Mouse (Mus musculus): ENCODE data around the gene Creb3l4. TPM values are rescaled to one million over a fixed set of nuclear protein-coding genes. Genes with fewer than 3 reads are reported as not detected.

Gene Creb3l4
- polyA plus RNA-seq, 2 experiments = 0.24 to 0.27 TPM

GRCm38 (mm10) chr3:90250791-90251190, 7.5 kb upstream of the Creb3l4 start:
- H3K9ac ChIP-seq (replicated peaks) = no peak overlapping the region
- ATAC-seq (ENCODE audit: insufficient read depth) (no peak), DNase-seq (ENCODE audit: low read depth in 3 of 3, low spot score in 3 of 3) (no peak)
- no peaks in the 10 kb centered on the region; the same call in 1 of the 2 replicates for H3K36me3 ChIP-seq (replicated peaks; ENCODE audit: control insufficient read depth, insufficient read depth, low read depth)
- no peaks in the 10 kb centered on the region for H3K9me3 ChIP-seq (ENCODE audit: control insufficient read depth, low read length)
- H3K27me3 ChIP-seq (ENCODE audit: control insufficient read depth, insufficient read depth, low read length) = no peaks in the 10 kb centered on the region
- H3K4me3 ChIP-seq (ENCODE audit: insufficient read depth in 1 of 2, low read depth in 2 of 2, low read length in 2 of 2) = no peak overlapping the region
- H3K4me1 ChIP-seq (replicated peaks; ENCODE audit: control insufficient read depth in 2 of 2, insufficient read depth in 2 of 2, low read length in 1 of 2) = peaks cover 9 to 15% of the 10 kb centered on the region in 2 experiments
- no peak overlapping the region for H3K4me2 ChIP-seq (ENCODE audit: low read depth)
- no peak overlapping the region for H3K27ac ChIP-seq
- TF ChIP-seq CTCF (IDR thresholded peaks at IDR 0.05; ENCODE audit: low read depth) (no peak), EP300 (IDR thresholded peaks at IDR 0.05; ENCODE audit: low read depth) (no peak)
- WGBS (ENCODE audit: insufficient replicate concordance) = 78% methylated on average over 6 of the region's 6 CpGs

- Histone ChIP-seq H3K27me3 (ENCODE audit: control insufficient read depth, insufficient read depth, low read length) (no peaks in the 10 kb centered on the region), H3K4me1 (replicated peaks; ENCODE audit: control insufficient read depth in 2 of 2, insufficient read depth in 2 of 2, low read length in 1 of 2) (peaks cover 4 to 9% of the 10 kb centered on the region in 2 experiments), H3K9ac (replicated peaks) (peak overlapping the region; percentile 73), H3K36me3 (replicated peaks; ENCODE audit: control insufficient read depth, insufficient read depth, low read depth) (no peaks in the 10 kb centered on the region; the same call in 1 of the 2 replicates), H3K4me2 (ENCODE audit: low read depth) (peak overlapping the region; percentile 79), H3K9me3 (ENCODE audit: control insufficient read depth, low read length) (no peaks in the 10 kb centered on the region), H3K27ac (no peak overlapping the region), H3K4me3 (ENCODE audit: insufficient read depth in 1 of 2, low read depth in 2 of 2, low read length in 2 of 2) (peak overlapping the region; percentile 69 to 89)
- TF ChIP-seq EP300 (IDR thresholded peaks at IDR 0.05; ENCODE audit: low read depth) (no peak), CTCF (IDR thresholded peaks at IDR 0.05; ENCODE audit: low read depth) (no peak)
- 0% methylated on average over 10 of the region's 10 CpGs for WGBS (ENCODE audit: insufficient replicate concordance)
- ATAC-seq (ENCODE audit: insufficient read depth) (peak; percentile 7; the same call in 1 of the 2 replicates), DNase-seq (ENCODE audit: low read depth in 3 of 3, low spot score in 3 of 3) (no peak)
These were observed 5.4 kb upstream of the Creb3l4 start for GRCm38 (mm10) chr3:90248746-90249100.

- WGBS (ENCODE audit: insufficient replicate concordance) = under 1% methylated on average over 44 of the region's 44 CpGs
- H3K4me2 ChIP-seq (ENCODE audit: low read depth) = peak within 1 kb of the TSS; percentile 79
- no peaks in the 10 kb centered on the region; the same call in 1 of the 2 replicates for H3K36me3 ChIP-seq (replicated peaks; ENCODE audit: control insufficient read depth, insufficient read depth, low read depth)
These were observed 4.8 kb upstream of the Creb3l4 start, which contains the start of gene Slc39a1 for GRCm38 (mm10) chr3:90247960-90248745. Gene Slc39a1, plus strand, starts transcription at chr3:90248172.

GRCm38 (mm10) chr3:90247630-90247959, 4.3 kb upstream of the Creb3l4 start:
- no peaks in the 10 kb centered on the region; the same call in 1 of the 2 replicates for H3K36me3 ChIP-seq (replicated peaks; ENCODE audit: control insufficient read depth, insufficient read depth, low read depth)
- peak overlapping the region; percentile 73 for H3K9ac ChIP-seq (replicated peaks)
- ATAC-seq (ENCODE audit: insufficient read depth) (peak; percentile 46; the same call in 1 of the 2 replicates), DNase-seq (ENCODE audit: low read depth in 3 of 3, low spot score in 3 of 3) (no peak)
- peak overlapping the region; percentile 63 to 69 for H3K4me3 ChIP-seq (ENCODE audit: insufficient read depth in 1 of 2, low read depth in 2 of 2, low read length in 2 of 2)
- 4% methylated on average over 3 of the region's 3 CpGs for WGBS (ENCODE audit: insufficient replicate concordance)
- no peaks in the 10 kb centered on the region for H3K9me3 ChIP-seq (ENCODE audit: control insufficient read depth, low read length)
- peak overlapping the region; percentile 46 for H3K27ac ChIP-seq
- H3K4me2 ChIP-seq (ENCODE audit: low read depth) = peak overlapping the region; percentile 79
- no peaks in the 10 kb centered on the region for H3K27me3 ChIP-seq (ENCODE audit: control insufficient read depth, insufficient read depth, low read length)
- peaks cover 7 to 13% of the 10 kb centered on the region in 2 experiments for H3K4me1 ChIP-seq (replicated peaks; ENCODE audit: control insufficient read depth in 2 of 2, insufficient read depth in 2 of 2, low read length in 1 of 2)
- TF ChIP-seq CTCF (IDR thresholded peaks at IDR 0.05; ENCODE audit: low read depth) (no peak), EP300 (IDR thresholded peaks at IDR 0.05; ENCODE audit: low read depth) (no peak)

More at GRCm38 (mm10) chr3:90247960-90248745, 4.8 kb upstream of the Creb3l4 start, which contains the start of gene Slc39a1:
- Histone ChIP-seq H3K9ac (replicated peaks) (peak within 1 kb of the TSS; percentile 73), H3K4me1 (replicated peaks; ENCODE audit: control insufficient read depth in 2 of 2, insufficient read depth in 2 of 2, low read length in 1 of 2) (peaks cover 4 to 9% of the 10 kb centered on the region in 2 experiments), H3K9me3 (ENCODE audit: control insufficient read depth, low read length) (no peaks in the 10 kb centered on the region), H3K27ac (peak within 1 kb of the TSS; percentile 46), H3K27me3 (ENCODE audit: control insufficient read depth, insufficient read depth, low read length) (no peaks in the 10 kb centered on the region), H3K4me3 (ENCODE audit: insufficient read depth in 1 of 2, low read depth in 2 of 2, low read length in 2 of 2) (peak within 1 kb of the TSS; percentile 69 to 89)
- peak; percentile 90 for ATAC-seq (ENCODE audit: insufficient read depth)
- DNase-seq (ENCODE audit: low read depth in 3 of 3, low spot score in 3 of 3) = peak; percentile 79 to 83 (median 82)
- TF ChIP-seq CTCF (IDR thresholded peaks at IDR 0.05; ENCODE audit: low read depth) (peak; percentile 11; the same call in 1 of the 2 replicates), EP300 (IDR thresholded peaks at IDR 0.05; ENCODE audit: low read depth) (no peak)

GRCm38 (mm10) chr3:90245406-90245805, 2.1 kb upstream of the Creb3l4 start:
- DNase-seq (ENCODE audit: low read depth in 3 of 3, low spot score in 3 of 3) (no peak), ATAC-seq (ENCODE audit: insufficient read depth) (no peak)
- no peaks in the 10 kb centered on the region for H3K27me3 ChIP-seq (ENCODE audit: control insufficient read depth, insufficient read depth, low read length)
- WGBS (ENCODE audit: insufficient replicate concordance) = 51% methylated on average over 2 of the region's 2 CpGs
- H3K4me2 ChIP-seq (ENCODE audit: low read depth) = no peak overlapping the region
- no peaks in the 10 kb centered on the region for H3K36me3 ChIP-seq (replicated peaks; ENCODE audit: control insufficient read depth, insufficient read depth, low read depth)
- no peak overlapping the region for H3K4me3 ChIP-seq (ENCODE audit: insufficient read depth in 1 of 2, low read depth in 2 of 2, low read length in 2 of 2)
- H3K9ac ChIP-seq (replicated peaks) = no peak overlapping the region
- peaks cover 10 to 21% of the 10 kb centered on the region in 2 experiments for H3K4me1 ChIP-seq (replicated peaks; ENCODE audit: control insufficient read depth in 2 of 2, insufficient read depth in 2 of 2, low read length in 1 of 2)
- TF ChIP-seq CTCF (IDR thresholded peaks at IDR 0.05; ENCODE audit: low read depth) (no peak), EP300 (IDR thresholded peaks at IDR 0.05; ENCODE audit: low read depth) (no peak)
- no peaks in the 10 kb centered on the region for H3K9me3 ChIP-seq (ENCODE audit: control insufficient read depth, low read length)
- H3K27ac ChIP-seq = no peak overlapping the region

Measured in liver, embryonic 14.5 days (tissue).